Mouse (Mus musculus): ENCODE results near the gene Tbx3. TPM values are rescaled to one million over a fixed set of nuclear protein-coding genes. Genes with fewer than 3 reads are reported as not detected.

The Tbx3 gene
- polyA plus RNA-seq, 1 experiment from 2014 or later: 2.8 TPM

DNA sequence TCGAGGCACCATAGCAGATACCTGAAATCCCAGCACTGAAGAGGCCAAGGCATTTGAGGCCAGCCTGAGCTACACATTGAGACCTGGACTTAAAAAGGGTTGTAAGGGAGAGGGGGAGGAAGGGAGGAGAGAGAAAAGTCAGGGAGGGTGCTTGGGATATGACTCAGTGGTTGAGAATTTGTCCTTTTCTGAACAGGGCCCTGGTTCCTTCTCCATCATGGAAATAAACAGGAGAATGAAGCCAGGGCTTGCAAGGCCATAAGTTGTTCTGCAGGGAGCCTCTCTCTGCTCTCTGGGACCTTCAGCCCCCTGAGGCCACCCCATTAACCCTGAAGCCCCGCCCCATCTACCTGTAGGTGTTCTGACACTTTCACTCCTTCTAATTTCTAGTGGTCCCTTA, 23.5 kb upstream of the Tbx3 start:
- no peak overlapping the region for H3K4me2 ChIP-seq (ENCODE audit: low read depth, low read length)

GRCm38 (mm10) chr5:119651135-119651965, 19.1 kb upstream of the Tbx3 start:
- Histone ChIP-seq H3K36me3 (replicated peaks; ENCODE audit: insufficient read depth, low read length) (no peaks in the 10 kb centered on the region), H3K9ac (replicated peaks) (no peak overlapping the region), H3K4me1 (ENCODE audit: insufficient read depth) (no peaks in the 10 kb centered on the region), H3K27ac (ENCODE audit: low read depth) (no peak overlapping the region), H3K9me3 (ENCODE audit: low read length) (no peaks in the 10 kb centered on the region), H3K27me3 (ENCODE audit: insufficient read depth, low read length) (peaks cover 10% of the 10 kb centered on the region), H3K4me2 (ENCODE audit: low read depth, low read length) (no peak overlapping the region), H3K4me3 (ENCODE audit: low read depth, low read length) (no peak overlapping the region)
- no peak for TF ChIP-seq CTCF (IDR thresholded peaks at IDR 0.05; ENCODE audit: low read depth)
- TF ChIP-seq EP300 (IDR thresholded peaks at IDR 0.05; ENCODE audit: low read depth): no peak
- no peak for ATAC-seq
- 41% methylated on average over 13 of the region's 13 CpGs for WGBS (ENCODE audit: insufficient replicate concordance)
- no peak for DNase-seq

More for the DNA sequence above, 23.5 kb upstream of the Tbx3 start:
- Histone ChIP-seq H3K36me3 (replicated peaks; ENCODE audit: insufficient read depth, low read length) (no peaks in the 10 kb centered on the region), H3K4me1 (ENCODE audit: insufficient read depth) (no peaks in the 10 kb centered on the region), H3K27me3 (ENCODE audit: insufficient read depth, low read length) (peaks cover 3% of the 10 kb centered on the region; the same call in 1 of the 2 replicates), H3K4me3 (ENCODE audit: low read depth, low read length) (no peak overlapping the region), H3K27ac (ENCODE audit: low read depth) (no peak overlapping the region), H3K9me3 (ENCODE audit: low read length) (no peaks in the 10 kb centered on the region), H3K9ac (replicated peaks) (no peak overlapping the region)
- WGBS (ENCODE audit: insufficient replicate concordance): 59% methylated on average over 2 of the region's 2 CpGs
- TF ChIP-seq EP300 (IDR thresholded peaks at IDR 0.05; ENCODE audit: low read depth): no peak
- no peak for TF ChIP-seq CTCF (IDR thresholded peaks at IDR 0.05; ENCODE audit: low read depth)
- ATAC-seq (no peak), DNase-seq (no peak)

DNA sequence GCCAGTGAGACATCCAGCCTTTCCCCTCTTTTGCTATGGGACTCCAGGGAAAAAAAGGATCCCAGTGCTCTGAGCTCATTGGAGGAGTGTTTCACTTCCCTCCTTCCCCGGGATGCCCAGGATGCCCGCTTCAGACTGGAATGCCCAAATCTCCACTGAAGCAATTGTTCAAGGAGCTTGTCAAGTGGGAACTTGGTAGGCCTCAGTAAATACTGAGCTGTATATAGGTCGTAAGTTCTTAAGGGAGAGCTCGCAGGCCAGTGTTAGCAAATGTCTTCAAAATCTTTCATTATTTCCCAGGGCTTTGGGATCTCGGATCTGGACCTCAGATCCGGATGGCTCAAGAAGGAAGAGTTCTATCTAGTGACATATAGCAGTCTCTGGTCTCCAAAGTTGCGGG, 14.1 kb upstream of the Tbx3 start:
- whole genome bisulfite sequencing (ENCODE audit: insufficient replicate concordance): 23% methylated on average over 7 of the region's 7 CpGs
- no peak overlapping the region for H3K4me3 ChIP-seq (ENCODE audit: low read depth, low read length)

DNA sequence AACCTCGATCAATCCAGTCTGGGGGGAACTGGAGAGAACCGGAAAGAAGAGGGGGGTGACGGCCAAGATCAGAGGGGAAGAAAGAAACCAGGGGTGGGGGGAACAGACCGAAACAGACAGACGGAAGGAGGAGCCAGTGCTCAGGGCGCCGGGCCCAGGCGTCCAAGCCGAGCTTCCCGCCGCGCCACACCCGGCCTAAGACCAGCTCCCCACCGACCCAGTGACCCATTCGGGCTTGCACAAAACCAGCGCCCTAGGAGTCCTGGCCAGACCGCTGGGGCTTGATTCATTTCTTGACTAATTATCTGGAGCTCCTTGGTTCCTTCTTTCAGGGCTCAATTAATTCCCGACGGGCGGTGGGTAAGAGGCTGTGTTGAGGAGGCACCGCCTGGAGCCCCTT, 13.6 kb upstream of the Tbx3 start:
- no peak overlapping the region for H3K9ac ChIP-seq (replicated peaks)
- no peak overlapping the region for H3K4me3 ChIP-seq (ENCODE audit: low read depth, low read length)
- TF ChIP-seq EP300 (IDR thresholded peaks at IDR 0.05; ENCODE audit: low read depth) (no peak), CTCF (IDR thresholded peaks at IDR 0.05; ENCODE audit: low read depth) (no peak)
- H3K4me1 ChIP-seq (ENCODE audit: insufficient read depth): no peaks in the 10 kb centered on the region
- WGBS (ENCODE audit: insufficient replicate concordance): 10% methylated on average over 21 of the region's 21 CpGs
- H3K36me3 ChIP-seq (replicated peaks; ENCODE audit: insufficient read depth, low read length): no peaks in the 10 kb centered on the region
- peaks cover 56% of the 10 kb centered on the region for H3K27me3 ChIP-seq (ENCODE audit: insufficient read depth, low read length)
- no peak overlapping the region for H3K4me2 ChIP-seq (ENCODE audit: low read depth, low read length)
- no peak for ATAC-seq
- H3K9me3 ChIP-seq (ENCODE audit: low read length): no peaks in the 10 kb centered on the region
- DNase-seq: no peak
- H3K27ac ChIP-seq (ENCODE audit: low read depth): no peak overlapping the region

More for the DNA sequence above, 14.1 kb upstream of the Tbx3 start:
- no peak for ATAC-seq
- Histone ChIP-seq H3K9me3 (ENCODE audit: low read length) (no peaks in the 10 kb centered on the region), H3K9ac (replicated peaks) (no peak overlapping the region), H3K4me1 (ENCODE audit: insufficient read depth) (no peaks in the 10 kb centered on the region), H3K4me2 (ENCODE audit: low read depth, low read length) (no peak overlapping the region), H3K27me3 (ENCODE audit: insufficient read depth, low read length) (peaks cover 51% of the 10 kb centered on the region), H3K27ac (ENCODE audit: low read depth) (no peak overlapping the region), H3K36me3 (replicated peaks; ENCODE audit: insufficient read depth, low read length) (no peaks in the 10 kb centered on the region)
- no peak for DNase-seq
- no peak for TF ChIP-seq CTCF (IDR thresholded peaks at IDR 0.05; ENCODE audit: low read depth)
- TF ChIP-seq EP300 (IDR thresholded peaks at IDR 0.05; ENCODE audit: low read depth): no peak

DNA sequence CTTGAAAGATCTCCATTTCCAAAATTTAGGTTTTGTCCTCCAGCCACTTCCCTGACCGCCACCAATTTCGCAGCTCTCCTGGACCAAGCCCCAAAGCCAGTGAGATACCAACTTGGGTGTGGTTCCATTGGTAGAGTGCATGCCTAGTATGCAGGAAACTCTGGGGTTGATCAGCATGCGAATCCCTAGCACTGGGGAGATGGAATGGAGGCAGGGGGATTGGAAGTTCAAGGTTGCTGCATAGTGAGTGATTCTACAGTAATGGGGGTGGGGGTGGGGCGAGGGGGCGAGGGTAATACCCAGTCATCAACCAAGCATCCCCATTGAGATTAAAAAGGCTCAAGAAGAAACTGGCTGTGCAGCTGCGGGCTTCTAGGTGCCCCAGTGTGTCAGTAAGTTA, 13.1 kb upstream of the Tbx3 start:
- TF ChIP-seq EP300 (IDR thresholded peaks at IDR 0.05; ENCODE audit: low read depth) (no peak), CTCF (IDR thresholded peaks at IDR 0.05; ENCODE audit: low read depth) (no peak)
- no peak overlapping the region for H3K9ac ChIP-seq (replicated peaks)
- no peak overlapping the region for H3K27ac ChIP-seq (ENCODE audit: low read depth)
- no peak for ATAC-seq
- DNase-seq: no peak
- WGBS (ENCODE audit: insufficient replicate concordance): 25% methylated on average over 6 of the region's 6 CpGs
- H3K27me3 ChIP-seq (ENCODE audit: insufficient read depth, low read length): peaks cover 61% of the 10 kb centered on the region
- no peak overlapping the region for H3K4me3 ChIP-seq (ENCODE audit: low read depth, low read length)
- H3K9me3 ChIP-seq (ENCODE audit: low read length): no peaks in the 10 kb centered on the region
- H3K4me2 ChIP-seq (ENCODE audit: low read depth, low read length): no peak overlapping the region
- H3K36me3 ChIP-seq (replicated peaks; ENCODE audit: insufficient read depth, low read length): no peaks in the 10 kb centered on the region
- H3K4me1 ChIP-seq (ENCODE audit: insufficient read depth): no peaks in the 10 kb centered on the region

DNA sequence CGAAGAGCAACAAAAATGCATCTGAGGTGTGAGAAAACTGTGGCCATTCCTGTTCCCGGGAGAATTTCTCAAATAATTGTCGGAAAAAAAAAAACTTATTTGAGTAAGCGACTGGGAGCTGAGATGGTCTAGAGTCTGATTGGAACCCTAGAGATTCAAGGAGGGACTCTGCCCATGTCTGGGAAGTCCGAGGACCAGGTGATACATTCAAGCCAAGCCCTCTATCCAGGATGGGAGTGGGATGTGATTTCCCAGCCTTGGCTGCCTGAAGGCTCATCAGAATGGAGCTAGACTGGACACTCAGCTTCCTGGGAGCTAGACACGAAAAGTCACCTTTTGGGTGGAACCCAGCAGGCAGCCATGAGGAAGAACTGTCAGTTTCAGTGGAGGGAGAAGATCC, 12.7 kb upstream of the Tbx3 start:
- H3K4me2 ChIP-seq (ENCODE audit: low read depth, low read length): no peak overlapping the region
- H3K9ac ChIP-seq (replicated peaks): no peak overlapping the region
- 23% methylated on average over 6 of the region's 6 CpGs for WGBS (ENCODE audit: insufficient replicate concordance)
- H3K36me3 ChIP-seq (replicated peaks; ENCODE audit: insufficient read depth, low read length): no peaks in the 10 kb centered on the region
- H3K4me3 ChIP-seq (ENCODE audit: low read depth, low read length): no peak overlapping the region
- peaks cover 65% of the 10 kb centered on the region for H3K27me3 ChIP-seq (ENCODE audit: insufficient read depth, low read length)
- TF ChIP-seq EP300 (IDR thresholded peaks at IDR 0.05; ENCODE audit: low read depth) (no peak), CTCF (IDR thresholded peaks at IDR 0.05; ENCODE audit: low read depth) (no peak)
- no peaks in the 10 kb centered on the region for H3K4me1 ChIP-seq (ENCODE audit: insufficient read depth)
- no peaks in the 10 kb centered on the region for H3K9me3 ChIP-seq (ENCODE audit: low read length)
- no peak overlapping the region for H3K27ac ChIP-seq (ENCODE audit: low read depth)
- ATAC-seq (no peak), DNase-seq (no peak)
